Mouse (Mus musculus) small intestine, adult 2 months (tissue): Measurements from ENCODE around the gene Hist1h2bc.

ENCODE experiments used
- CTCF ChIP-seq: fragments of 200-500 bp; IDR thresholded peaks from 2 replicates; pipeline ENCODE4 v1.5.1; 2012; ENCODE audit warnings: low read depth, mild to moderate bottlenecking, control low read depth, inconsistent platforms, low read length, moderate library complexity, mixed read lengths; ENCODE audit not compliant: insufficient replicate concordance, insufficient read length; ENCODE audit errors: extremely low read depth
- POLR2A ChIP-seq: fragments of 200-500 bp; IDR thresholded peaks from 2 replicates; pipeline ENCODE4 v1.6.1; 2012; ENCODE audit warnings: low read depth, mild to moderate bottlenecking, control low read depth, inconsistent platforms, low read length, moderate library complexity

DNA sequence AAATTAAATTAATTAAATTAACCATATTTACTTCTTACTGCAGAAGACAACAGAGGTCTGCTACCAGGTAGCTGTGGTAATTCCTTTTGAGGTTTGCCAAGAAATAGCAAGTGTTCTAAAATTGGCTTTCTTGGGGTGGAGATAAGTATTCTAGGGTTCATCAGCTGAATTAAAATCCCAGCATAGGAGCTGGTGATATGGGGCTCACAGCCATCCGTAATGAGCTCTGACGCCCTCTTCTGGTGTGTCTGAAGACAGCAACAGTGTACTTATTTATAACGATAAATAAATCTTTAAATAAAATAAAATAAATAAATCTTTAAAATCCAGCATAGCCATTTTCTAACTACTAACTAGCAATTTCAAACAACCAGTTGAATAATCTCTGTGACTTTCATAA, 15.8 kb downstream of the Hist1h2bc start:
- no peak for TF ChIP-seq CTCF
- TF ChIP-seq POLR2A = no peak
